Mouse (Mus musculus): ENCODE results near the gene Fcrlb.
"Not testable (repeated sequence)": the region's sequence is repeated elsewhere in the genome, so short reads cannot be mapped to it uniquely, and the experiment has no call there.

Fcrlb gene

GRCm38 (mm10) chr1:170912891-170913615 lies at the start of gene Fcrlb:
Fcrlb (minus strand) TSS chr1:170912941.
- in situ Hi-C loops (cut with MboI), result no loop called here

- in situ Hi-C loops (cut with MboI), result no loop called here
Measured at GRCm38 (mm10) chr1:170962301-170962700, 49.6 kb upstream of the Fcrlb start.

GRCm38 (mm10) chr1:170961101-170961500 lies 48.4 kb upstream of the Fcrlb start:
- in situ Hi-C loops (cut with MboI), result no loop called here

- in situ Hi-C loops (cut with MboI), result no loop called here
Measured at GRCm38 (mm10) chr1:170959791-170960190, 47.0 kb upstream of the Fcrlb start.

- in situ Hi-C loops (cut with MboI), result no loop called here
Measured at GRCm38 (mm10) chr1:170958225-170958624, 45.5 kb upstream of the Fcrlb start.

- in situ Hi-C loops (cut with MboI), result no loop called here
Measured at GRCm38 (mm10) chr1:170953192-170953591, 40.5 kb upstream of the Fcrlb start.

GRCm38 (mm10) chr1:170950772-170951171 lies 38.0 kb upstream of the Fcrlb start:
- in situ Hi-C loops (cut with MboI), result no loop called here

- in situ Hi-C loops (cut with MboI), result not testable (repeated sequence)
Measured at GRCm38 (mm10) chr1:170944908-170945307, 32.2 kb upstream of the Fcrlb start.

- in situ Hi-C loops (cut with MboI), result not testable (repeated sequence)
Measured at GRCm38 (mm10) chr1:170944151-170944550, 31.4 kb upstream of the Fcrlb start.

GRCm38 (mm10) chr1:170939255-170939654 lies 26.5 kb upstream of the Fcrlb start:
- in situ Hi-C loops (cut with MboI), result no loop called here

GRCm38 (mm10) chr1:170934383-170934782 lies 21.6 kb upstream of the Fcrlb start:
- in situ Hi-C loops (cut with MboI), result no loop called here

GRCm38 (mm10) chr1:170933940-170934339 lies 21.2 kb upstream of the Fcrlb start:
- in situ Hi-C loops (cut with MboI), result no loop called here

GRCm38 (mm10) chr1:170933386-170933920 lies 20.7 kb upstream of the Fcrlb start:
- in situ Hi-C loops (cut with MboI), result no loop called here

GRCm38 (mm10) chr1:170932043-170932442 lies 19.3 kb upstream of the Fcrlb start:
- in situ Hi-C loops (cut with MboI), result no loop called here

- in situ Hi-C loops (cut with MboI), result no loop called here
Measured at GRCm38 (mm10) chr1:170929245-170929644, 16.5 kb upstream of the Fcrlb start.

GRCm38 (mm10) chr1:170928467-170928866 lies 15.7 kb upstream of the Fcrlb start:
- in situ Hi-C loops (cut with MboI), result no loop called here

- in situ Hi-C loops (cut with MboI), result no loop called here
Measured at GRCm38 (mm10) chr1:170927378-170927777, 14.6 kb upstream of the Fcrlb start, which contains the start of gene Fcrla. Fcrla (minus strand) TSS chr1:170927583.

GRCm38 (mm10) chr1:170926941-170927340 lies 14.2 kb upstream of the Fcrlb start:
- in situ Hi-C loops (cut with MboI), result no loop called here

- in situ Hi-C loops (cut with MboI), result no loop called here
Measured at GRCm38 (mm10) chr1:170924485-170924884, 11.7 kb upstream of the Fcrlb start.

- in situ Hi-C loops (cut with MboI), result no loop called here
Measured at GRCm38 (mm10) chr1:170919308-170919707, 6.6 kb upstream of the Fcrlb start.

GRCm38 (mm10) chr1:170915657-170916056 lies 2.9 kb upstream of the Fcrlb start:
- in situ Hi-C loops (cut with MboI), result no loop called here

GRCm38 (mm10) chr1:170911907-170912660 lies 657 bp downstream of the Fcrlb start:
- in situ Hi-C loops (cut with MboI), result no loop called here

- in situ Hi-C loops (cut with MboI), result loop anchor here (5.0 kb wide), 1 partner anchor 84 kb away; no protein-coding TSS in a partner anchor
Measured at GRCm38 (mm10) chr1:170908341-170908740, 4.4 kb downstream of the Fcrlb start.
